Mouse (Mus musculus) subcutaneous adipose tissue, adult 2 months (tissue): ENCODE measurements around the gene Plcb3. TPM values are rescaled to one million over a fixed set of nuclear protein-coding genes. Genes with fewer than 3 reads are reported as not detected.

Source experiments
- polyA plus RNA-seq: library from polyadenylated mRNA; depleted of rRNA; stranded (reverse); fragments of >200 nt; gene quantifications from 2 replicates; pipeline ENCODE4 v1.2.3, GENCODE M21; 2012; ENCODE audit warnings: low replicate concordance; rRNA removed

Plcb3 gene
- 70.5 and 107 TPM in 2 replicates for polyA plus RNA-seq

GRCm38 (mm10) chr19:6975537-6976521, at the start of gene Plcb3:
Plcb3 (minus strand) TSS chr19:6976470.

GRCm38 (mm10) chr19:7019191-7019590, 42.9 kb upstream of the Plcb3 start, which contains the start of gene Fermt3:
Fermt3 (minus strand) TSS chr19:7019469.

GRCm38 (mm10) chr19:6996006-6996405, 19.7 kb upstream of the Plcb3 start, which contains the start of the genes Nudt22 and Trpt1:
Nudt22 (minus strand) TSS chr19:6996117.
Trpt1 (plus strand) TSS chr19:6996131.

GRCm38 (mm10) chr19:6992011-6992858, 16.0 kb upstream of the Plcb3 start, which contains the start of gene Dnajc4:
Dnajc4 (minus strand) TSS chr19:6992572.

GRCm38 (mm10) chr19:6987061-6987903, 11.0 kb upstream of the Plcb3 start, which contains the start of gene Vegfb:
Vegfb (minus strand) TSS chr19:6987651.

GRCm38 (mm10) chr19:6980381-6981093, 4.3 kb upstream of the Plcb3 start, which contains the start of gene Fkbp2:
Fkbp2 (minus strand) TSS chr19:6980501.

GRCm38 (mm10) chr19:6974211-6975205, 1.8 kb downstream of the Plcb3 start, which contains the start of gene Ppp1r14b:
Ppp1r14b (plus strand) TSS chr19:6974968.

GRCm38 (mm10) chr19:6942249-6942691, 34.0 kb downstream of the Plcb3 start, which contains the start of gene Gpr137:
Gpr137 (minus strand) TSS chr19:6942480.

GRCm38 (mm10) chr19:6941372-6942248, 34.7 kb downstream of the Plcb3 start, which contains the start of gene Bad:
Bad (plus strand) TSS chr19:6941861.

GRCm38 (mm10) chr19:6934195-6934977, 41.9 kb downstream of the Plcb3 start, which contains the start of gene Kcnk4:
Kcnk4 (minus strand) TSS chr19:6934515.

GRCm38 (mm10) chr19:6925307-6925573, 51.0 kb downstream of the Plcb3 start, which contains the start of gene Catsperz:
Catsperz (minus strand) TSS chr19:6925380.

GRCm38 (mm10) chr19:6921647-6922567, 54.4 kb downstream of the Plcb3 start, which contains the start of gene Esrra:
Esrra (minus strand) TSS chr19:6921813.

GRCm38 (mm10) chr19:6909507-6910289, 66.6 kb downstream of the Plcb3 start, which contains the start of the genes Trmt112 and Prdx5:
Trmt112 (plus strand) TSS chr19:6909698.
Prdx5 (minus strand) TSS chr19:6910106.

